Mouse (Mus musculus) gonadal fat pad, adult 2 months (tissue): ENCODE measurements around the gene Gm20929. TPM values are rescaled to one million over a fixed set of nuclear protein-coding genes. Genes with fewer than 3 reads are reported as not detected.
"Not testable (repeated sequence)": the region's sequence is repeated elsewhere in the genome, so short reads cannot be mapped to it uniquely, and the experiment has no call there.

Experiments
- DNase-seq: peaks from one replicate; pipeline ENCODE4 v3.0.0-alpha.2; 2012; ENCODE audit warnings: low read depth
- polyA plus RNA-seq: library from polyadenylated mRNA; depleted of rRNA; stranded (reverse); fragments of >200 nt; gene quantifications from 2 replicates; pipeline ENCODE4 v1.2.3, GENCODE M21; 2012; rRNA removed

The Gm20929 gene
- polyA plus RNA-seq = not detected in 2 replicates

GRCm38 (mm10) chrY:53843649-53844048 is at the start of gene Gm20929:
Gene Gm20929, plus strand, starts transcription at chrY:53843949.
- DNase-seq = not testable (repeated sequence)
